Mouse (Mus musculus) liver, embryonic 14.5 days (tissue): Measurements from ENCODE around the gene Terb1.

Experiments
- CTCF ChIP-seq: IDR thresholded peaks from 2 replicates; pipeline ENCODE4 v1.5.1; 2016; ENCODE audit warnings: antibody characterized with exemption, low read depth, control low read depth
- EP300 ChIP-seq: IDR thresholded peaks from 2 replicates; pipeline ENCODE4 v1.6.1; 2016; ENCODE audit warnings: antibody characterized with exemption, low read depth

DNA sequence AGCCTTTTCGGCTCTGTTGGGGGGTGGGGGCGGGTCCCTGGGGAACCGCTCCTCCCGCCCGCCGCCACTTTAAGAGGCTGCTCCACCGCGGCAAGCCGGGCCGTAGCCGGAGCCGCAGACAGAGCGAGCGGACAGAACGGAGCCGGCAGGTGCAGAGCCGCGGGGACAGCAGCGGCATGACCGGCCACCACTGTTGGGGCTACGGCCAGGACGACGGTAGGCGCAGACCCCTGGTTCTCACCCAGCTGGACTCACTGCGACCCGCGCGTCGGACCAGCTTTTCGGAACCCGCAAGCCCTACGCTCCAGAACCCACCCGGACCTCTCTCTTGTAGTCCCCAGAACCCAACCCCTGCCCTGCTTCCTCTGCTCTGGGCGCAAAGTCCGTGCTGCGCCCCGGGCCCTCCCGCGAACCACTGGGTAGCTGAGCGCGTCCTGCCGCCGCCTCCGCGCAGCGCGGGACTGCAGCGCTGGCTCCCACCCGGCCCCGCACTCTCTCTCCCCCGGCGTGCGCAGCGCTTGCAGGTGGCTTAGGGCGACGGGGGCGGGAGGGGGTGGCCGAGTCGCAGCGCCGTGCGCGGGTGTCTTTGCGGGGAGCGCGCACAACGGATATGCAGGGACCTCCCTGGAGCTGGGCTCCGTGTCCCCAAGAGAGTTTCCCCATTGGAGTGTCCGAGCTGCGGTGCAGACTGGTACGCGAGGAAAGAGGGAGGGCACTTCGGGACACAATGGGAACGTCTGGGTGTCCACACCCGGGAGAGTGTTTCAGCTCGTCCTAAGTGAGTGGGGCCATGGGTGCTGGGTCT is 31.2 kb upstream of the Terb1 start:
- TF ChIP-seq EP300: no peak
- no peak for TF ChIP-seq CTCF
